Mouse (Mus musculus) adrenal gland, adult 2 months (tissue): ENCODE data around the gene Atxn2l. TPM values are rescaled to one million over a fixed set of nuclear protein-coding genes. Genes with fewer than 3 reads are reported as not detected.
"Not testable (repeated sequence)": the region's sequence is repeated elsewhere in the genome, so short reads cannot be mapped to it uniquely, and the experiment has no call there.

Experiments
- DNase-seq: peaks from one replicate; pipeline ENCODE4 v3.0.0; 2021
- polyA plus RNA-seq: library from polyadenylated mRNA; depleted of rRNA; stranded (reverse); fragments of >200 nt; gene quantifications from 2 replicates; pipeline ENCODE4 v1.2.3, GENCODE M21; 2012
- total RNA-seq, 2 experiments: library from RNA; stranded (reverse); gene quantifications; 2 replicates each; pipeline ENCODE4 v1.2.3; 2021

The Atxn2l gene
- total and polyA plus RNA-seq, 3 experiments = 83.7 to 474 (median 108) TPM

DNA sequence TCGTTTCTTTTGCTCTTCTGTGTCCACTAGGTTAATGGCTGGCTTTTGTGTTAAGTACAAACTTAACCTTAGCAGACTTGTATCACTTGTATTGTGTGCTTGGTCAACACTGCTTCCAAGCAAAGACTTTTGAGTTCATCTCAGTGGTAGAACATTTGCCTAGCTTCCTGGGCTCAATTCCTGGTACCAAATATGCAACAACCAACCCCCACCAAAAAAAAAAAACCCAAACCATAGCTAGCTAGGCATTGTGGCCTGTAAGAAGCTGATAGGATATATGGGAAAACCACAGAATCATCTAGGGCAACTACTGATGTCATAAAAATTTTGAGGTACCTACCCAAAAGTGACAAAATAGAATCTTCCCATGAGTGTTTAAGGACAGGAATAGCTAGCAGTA lies 12.2 kb downstream of the Atxn2l start:
- DNase-seq = no peak

DNA sequence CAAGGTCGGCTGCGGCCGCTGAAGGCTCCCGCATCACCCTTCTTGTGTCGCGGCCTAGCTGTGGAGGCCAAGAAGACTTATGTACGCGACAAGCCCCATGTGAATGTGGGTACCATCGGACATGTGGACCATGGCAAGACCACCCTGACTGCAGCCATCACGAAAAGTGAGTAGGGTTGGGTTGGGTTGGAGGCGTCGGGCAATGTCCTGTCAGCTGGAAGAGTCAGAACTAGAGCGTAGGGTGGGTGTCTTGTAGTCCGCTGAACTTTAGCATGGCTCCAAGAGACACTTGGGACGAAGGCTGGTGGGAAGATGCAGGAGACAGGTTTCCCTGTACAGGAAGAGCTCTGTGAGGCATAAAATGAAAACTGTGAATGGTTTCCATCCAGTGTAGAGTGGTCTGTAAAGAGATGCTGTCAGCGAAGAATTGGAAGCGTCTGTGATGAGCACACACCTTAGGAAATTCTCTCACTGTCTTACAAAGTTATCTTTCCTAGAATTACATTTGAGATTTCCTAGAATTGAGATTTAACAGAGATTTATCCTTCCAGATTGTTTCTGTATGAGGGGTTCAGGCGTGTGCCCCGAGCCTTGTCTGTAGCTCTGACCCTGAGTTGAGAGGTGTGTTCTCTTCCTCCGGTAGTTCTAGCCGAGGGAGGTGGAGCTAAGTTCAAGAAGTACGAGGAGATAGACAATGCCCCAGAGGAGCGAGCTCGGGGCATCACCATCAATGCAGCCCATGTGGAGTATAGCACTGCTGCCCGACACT lies 15.4 kb downstream of the Atxn2l start:
- not testable (repeated sequence) for DNase-seq

DNA sequence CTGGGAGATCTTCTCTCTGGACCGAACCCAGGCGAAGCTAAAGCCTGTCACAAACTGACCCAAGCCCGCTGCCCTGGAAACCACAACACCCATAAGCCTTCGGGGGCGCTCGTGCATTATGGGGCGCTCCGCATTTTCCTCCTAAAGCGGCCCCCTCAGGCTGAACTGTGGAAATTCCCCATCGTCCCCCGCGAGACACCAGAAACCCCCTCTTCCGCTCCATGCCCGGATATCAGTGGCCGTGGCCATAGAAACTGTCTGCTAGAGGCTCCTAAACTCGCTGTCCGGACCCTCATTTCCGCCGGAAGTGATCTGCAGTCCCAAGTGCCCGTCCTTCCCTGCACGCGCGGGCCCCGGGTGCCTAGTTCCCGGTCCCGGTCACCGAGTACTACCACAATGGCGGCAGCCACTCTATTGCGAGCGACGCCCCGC lies 16.2 kb downstream of the Atxn2l start, which contains the start of gene Tufm:
Tufm (plus strand) TSS at position 310 of the 432 bp plus-strand sequence.
- DNase-seq = peak; percentile 97

DNA sequence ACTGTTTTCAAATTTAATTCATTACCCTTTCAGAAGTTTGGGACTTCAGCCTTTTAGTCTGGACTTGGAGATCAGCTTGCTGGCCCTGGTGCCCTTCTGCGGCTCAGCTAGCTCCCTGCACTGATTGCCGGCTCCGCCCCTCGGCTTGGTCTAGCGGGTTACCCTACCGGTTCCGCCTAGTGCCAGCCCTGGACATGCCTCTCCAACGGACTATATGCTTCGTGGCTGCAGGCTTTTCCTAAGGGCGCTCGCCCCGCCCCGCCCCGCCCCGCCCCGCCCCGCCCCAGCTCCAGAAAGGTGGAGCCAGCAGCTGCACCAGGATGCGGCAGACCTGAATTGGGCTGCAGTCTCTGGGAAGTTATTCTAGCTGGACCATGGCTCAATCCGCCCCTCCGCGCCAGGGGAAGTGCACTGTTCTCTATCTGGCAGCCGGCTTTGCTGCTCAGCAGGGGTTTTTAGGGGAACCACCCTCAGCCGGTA lies 20.8 kb downstream of the Atxn2l start:
- DNase-seq = peak; percentile 95

DNA sequence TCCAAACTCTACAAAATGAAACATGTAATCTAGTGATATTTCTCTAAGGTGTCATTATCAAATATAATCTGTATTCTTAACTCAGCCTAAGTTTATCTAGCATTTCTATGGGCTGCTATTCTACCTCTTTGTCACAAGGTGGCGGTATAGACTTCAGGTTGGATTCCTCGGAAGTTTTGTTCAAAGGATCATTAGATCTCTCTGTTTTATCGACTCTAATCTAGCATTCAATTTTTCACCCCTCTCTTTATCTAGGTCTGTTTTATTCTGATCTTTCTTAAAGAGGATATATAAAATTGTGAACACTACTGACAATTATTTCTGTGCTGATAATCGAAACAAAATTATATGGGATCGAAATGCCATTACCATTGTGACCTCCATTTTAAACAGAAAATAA lies 21.5 kb downstream of the Atxn2l start:
- DNase-seq = no peak

GRCm38 (mm10) chr7:126474993-126475581 lies 28.1 kb downstream of the Atxn2l start, which contains the start of gene Sh2b1:
TSS of gene Sh2b1 (minus strand) at chr7:126475424.
- DNase-seq = peak; percentile 93

- peak; percentile 55 for DNase-seq
Measured at GRCm38 (mm10) chr7:126474486-126474955, 28.7 kb downstream of the Atxn2l start.

DNA sequence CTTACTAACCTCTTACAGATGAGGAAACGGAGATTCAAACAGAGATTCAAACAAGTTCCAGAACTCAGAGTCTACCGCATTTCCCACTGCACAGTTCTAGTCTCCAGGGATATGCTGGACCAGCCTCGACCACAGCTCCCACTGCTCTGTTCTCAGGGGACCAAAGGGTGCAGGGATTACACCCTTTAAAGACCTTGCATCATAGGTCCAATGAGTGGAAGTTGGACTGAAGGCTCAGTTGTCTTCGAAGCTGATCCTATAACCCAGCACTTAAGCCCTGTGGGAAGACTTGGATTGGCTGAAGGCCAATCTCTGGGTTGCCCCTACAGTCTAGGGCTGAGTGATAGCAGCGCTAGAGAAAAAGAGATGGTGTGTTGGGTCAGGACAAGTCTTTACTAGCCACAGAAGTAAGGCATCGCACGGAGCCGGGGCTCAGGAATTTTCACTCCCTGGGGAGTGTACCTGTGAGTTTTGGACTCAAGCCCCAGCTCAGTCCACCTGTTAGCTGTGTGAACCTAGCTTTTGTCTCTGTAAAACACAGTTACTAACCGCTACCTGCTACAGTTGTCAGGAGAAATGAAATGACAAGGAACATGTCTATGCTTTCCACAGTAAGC lies 29.7 kb downstream of the Atxn2l start:
- no peak for DNase-seq

- DNase-seq = no peak
Measured at GRCm38 (mm10) chr7:126472713-126473112, 30.5 kb downstream of the Atxn2l start.

- DNase-seq = no peak
Measured at GRCm38 (mm10) chr7:126472306-126472705, 30.9 kb downstream of the Atxn2l start.

DNA sequence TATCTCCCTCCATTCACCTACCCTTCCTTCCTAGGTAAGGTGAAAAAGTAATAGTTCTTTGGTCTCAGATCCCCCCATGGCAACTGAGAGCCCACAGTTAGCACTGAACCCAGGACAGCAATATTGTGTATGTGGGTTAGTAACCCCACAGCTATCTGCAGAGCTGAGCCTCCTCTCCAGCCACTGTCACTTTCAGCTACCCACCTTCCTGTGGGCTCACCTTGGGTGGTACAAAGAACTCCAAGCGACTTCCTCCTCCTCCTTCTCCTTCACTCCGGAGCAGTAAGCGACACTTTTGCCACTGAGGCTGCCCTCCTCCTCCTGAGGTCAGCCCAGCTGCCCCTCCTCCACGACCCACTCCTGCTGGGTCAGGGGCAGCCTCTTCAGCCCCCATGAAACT lies 31.4 kb downstream of the Atxn2l start:
- DNase-seq = no peak

DNA sequence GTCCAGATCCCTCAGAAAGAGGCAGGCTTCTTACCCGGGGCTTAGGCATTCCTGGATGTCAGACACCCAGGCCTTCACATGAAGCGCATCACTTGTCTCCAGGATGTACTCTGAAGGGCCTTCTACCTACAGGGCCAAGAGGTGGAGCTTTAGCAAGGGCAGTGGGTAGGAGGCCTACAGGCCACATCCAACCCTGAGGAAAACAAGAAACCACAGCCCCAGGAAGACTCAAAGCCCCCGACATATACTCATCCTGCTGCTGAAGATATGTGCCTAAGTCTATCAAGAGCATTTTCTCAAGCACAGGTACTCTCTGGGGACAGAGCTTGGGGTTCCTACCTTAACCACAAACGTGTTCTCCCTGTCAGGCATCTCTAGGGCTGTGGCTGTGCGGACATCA lies 31.9 kb downstream of the Atxn2l start:
- DNase-seq = no peak

- DNase-seq = no peak
Measured at GRCm38 (mm10) chr7:126470077-126470476, 33.2 kb downstream of the Atxn2l start.

DNA sequence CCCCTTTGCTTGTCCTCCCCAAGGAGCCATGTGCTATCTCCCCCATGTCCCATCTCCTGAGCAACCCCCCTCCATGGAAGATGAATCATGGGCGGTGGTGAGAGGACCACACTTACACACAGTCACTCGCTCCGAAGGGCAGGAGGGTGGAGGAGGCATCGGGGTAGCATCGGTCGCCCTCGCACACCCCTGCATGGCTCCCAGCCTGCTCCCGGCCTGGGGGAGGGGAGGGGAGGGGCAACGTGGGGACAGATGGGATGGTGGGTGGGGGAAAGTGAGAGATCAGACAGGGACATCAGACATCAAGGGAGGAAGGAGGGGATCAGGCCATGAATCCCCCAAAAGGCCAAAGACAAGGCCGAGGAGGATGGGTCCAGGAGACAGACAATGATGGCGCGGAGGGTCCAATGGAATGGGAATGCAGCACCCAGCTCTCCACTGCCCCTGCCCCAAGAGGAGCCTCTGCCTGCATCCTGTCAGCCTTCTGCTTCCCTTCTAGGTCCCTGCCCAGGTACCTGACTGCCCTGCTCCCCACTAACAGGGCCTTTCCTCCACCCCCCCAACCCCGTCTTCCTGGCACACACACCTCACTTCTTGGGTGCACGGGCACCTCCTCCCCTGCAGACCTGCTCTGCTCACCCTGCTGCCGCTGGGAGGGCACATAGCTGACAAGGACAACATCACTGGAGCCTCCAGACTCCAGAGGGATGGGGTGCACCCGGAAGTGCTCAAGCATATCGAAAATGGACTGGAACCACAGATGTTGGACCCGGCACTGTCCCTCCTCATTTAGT lies 35.2 kb downstream of the Atxn2l start:
- DNase-seq = no peak

DNA sequence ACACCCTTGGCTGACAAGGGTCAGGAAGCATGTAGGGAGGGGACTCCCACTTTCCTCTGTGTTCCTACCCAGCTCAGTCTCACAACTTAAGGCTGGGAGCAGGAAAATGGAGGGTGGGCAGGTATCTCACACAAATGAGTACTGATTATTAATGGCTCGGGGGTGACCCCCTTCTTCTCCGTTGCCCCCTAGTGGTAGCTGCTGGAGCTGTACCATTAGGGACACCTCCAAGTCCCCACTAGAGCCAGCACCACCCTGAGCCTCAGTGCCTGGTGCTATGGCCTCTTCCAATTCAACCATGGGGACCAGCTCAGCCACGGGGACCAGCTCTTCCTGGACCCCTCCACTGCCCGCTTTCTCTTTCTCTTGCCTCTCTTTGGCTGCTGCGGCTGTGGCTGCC lies 36.0 kb downstream of the Atxn2l start:
- DNase-seq = peak; percentile 63

DNA sequence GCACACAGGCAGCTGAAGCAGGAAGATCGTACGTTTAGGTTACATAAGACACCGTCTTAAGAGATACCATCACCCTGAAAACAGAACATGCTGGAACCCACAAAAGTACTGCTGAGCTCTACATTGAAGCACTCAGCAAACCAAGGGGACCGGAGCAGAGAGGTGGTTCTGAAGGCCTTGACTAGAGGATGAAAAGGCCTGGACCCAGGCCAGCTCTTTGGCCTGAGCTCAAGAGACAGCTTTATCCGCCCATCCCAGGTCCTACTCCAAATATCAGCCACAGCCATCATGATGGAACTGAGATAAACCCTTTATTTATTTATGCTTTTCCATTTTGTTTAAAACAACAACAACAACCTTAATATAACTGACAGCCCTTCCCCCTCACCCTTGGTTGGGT lies 36.5 kb downstream of the Atxn2l start:
- DNase-seq = peak; percentile 53

DNA sequence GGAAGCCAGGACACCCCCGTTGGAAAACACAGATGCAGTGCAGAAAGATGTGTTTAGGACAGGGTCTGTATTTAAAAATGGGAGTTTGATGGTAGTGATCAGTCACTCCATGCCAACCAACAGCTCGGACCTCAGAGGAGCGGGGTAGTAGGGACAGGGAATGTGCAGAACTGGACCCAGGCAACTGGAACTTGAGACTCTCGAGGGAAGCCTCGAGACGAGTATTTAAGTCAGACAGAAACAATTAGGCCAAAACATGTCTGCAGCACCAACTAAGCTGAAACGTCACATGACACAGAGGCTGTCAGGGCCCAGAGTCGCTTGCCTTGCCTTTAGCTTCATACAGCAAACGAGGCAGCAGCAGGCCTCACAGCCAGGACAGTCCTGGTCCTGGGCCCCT lies 37.1 kb downstream of the Atxn2l start:
- no peak for DNase-seq

- peak; percentile 71 for DNase-seq
Measured at GRCm38 (mm10) chr7:126465246-126466030, 37.8 kb downstream of the Atxn2l start.

GRCm38 (mm10) chr7:126464836-126465235 lies 38.4 kb downstream of the Atxn2l start:
- DNase-seq = peak; percentile 15

DNA sequence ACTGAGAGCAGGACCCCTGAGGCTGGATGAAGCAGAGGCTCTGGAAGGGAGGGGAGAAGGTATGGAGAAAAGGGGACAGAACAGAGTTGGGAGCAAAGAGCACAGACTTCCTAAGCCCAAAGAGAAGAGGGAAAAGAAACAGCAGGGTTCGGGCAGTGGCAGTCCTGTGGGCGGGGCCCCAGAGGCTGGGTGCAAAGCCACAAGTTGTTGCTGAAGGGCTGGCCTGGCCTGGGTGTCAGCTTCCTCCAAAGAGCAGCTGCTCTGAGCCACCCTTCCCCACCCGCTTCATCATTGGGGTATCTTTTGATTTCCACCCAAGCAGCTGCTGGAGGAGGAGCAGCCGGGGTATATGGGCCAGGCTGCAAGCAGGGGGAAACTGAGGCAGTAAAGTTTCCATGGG lies 39.1 kb downstream of the Atxn2l start:
- DNase-seq = no peak

- DNase-seq = no peak
Measured at GRCm38 (mm10) chr7:126463547-126463946, 39.7 kb downstream of the Atxn2l start.
